Mouse (Mus musculus) limb, embryonic 11.5 days (tissue): Measurements from ENCODE around the gene Tomm5. TPM values are rescaled to one million over a fixed set of nuclear protein-coding genes. Genes with fewer than 3 reads are reported as not detected.

Source experiments
- polyA plus RNA-seq: library from polyadenylated mRNA; unstranded; fragments of >200 nt; fragmentation: Nextera tagmentation; extraction: Ambion mirVana; gene quantifications from 2 replicates; pipeline ENCODE4 v1.2.1, GENCODE M21; 2014

The Tomm5 gene
- polyA plus RNA-seq, 1 experiment from 2014 or later = 204 TPM

Other genes with a start within 250 kb of the Tomm5 start
- 61.5 and 70.7 TPM in 2 replicates for gene Grhpr, start 126.7 kb downstream of the Tomm5 start, polyA plus RNA-seq
- gene Zbtb5, start 95.7 kb downstream of the Tomm5 start, polyA plus RNA-seq = 41.1 and 41.8 TPM in 2 replicates
- gene Polr1e, start 89.5 kb downstream of the Tomm5 start, polyA plus RNA-seq = 56.3 and 67.3 TPM in 2 replicates
- gene Fbxo10, start 23.5 kb downstream of the Tomm5 start, polyA plus RNA-seq = 9.1 and 10.2 TPM in 2 replicates
- 0.96 and 2.6 TPM in 2 replicates for gene Frmpd1, start 76.8 kb upstream of the Tomm5 start, polyA plus RNA-seq
- gene Trmt10b, start 189.0 kb upstream of the Tomm5 start, polyA plus RNA-seq = 23.8 and 24.5 TPM in 2 replicates
- gene Dcaf10, start 234.0 kb upstream of the Tomm5 start, polyA plus RNA-seq = 13.9 and 14.4 TPM in 2 replicates
- gene Exosc3, start 234.6 kb upstream of the Tomm5 start, polyA plus RNA-seq = 105 and 111 TPM in 2 replicates